Mouse (Mus musculus) bone marrow, adult 2 months (tissue): ENCODE results near the gene Olfr461. TPM values are rescaled to one million over a fixed set of nuclear protein-coding genes. Genes with fewer than 3 reads are reported as not detected.
"Not testable (repeated sequence)": the region's sequence is repeated elsewhere in the genome, so short reads cannot be mapped to it uniquely, and the experiment has no call there.

Source experiments
- H3K27ac ChIP-seq: fragments of 200-500 bp; 2 replicates; pipeline ENCODE4 v1.5.1; 2012; ENCODE audit warnings: low read depth, mild to moderate bottlenecking, control low read depth, inconsistent platforms, low read length; ENCODE audit not compliant: control insufficient read depth, poor library complexity, insufficient read depth
- H3K4me1 ChIP-seq: fragments of 200-500 bp; 2 replicates; pipeline ENCODE4 v1.6.1; 2011; ENCODE audit warnings: low read length; ENCODE audit not compliant: control insufficient read depth, insufficient read depth
- H3K4me3 ChIP-seq: fragments of 200-500 bp; replicated peaks from 2 replicates; pipeline ENCODE3; 2011; ENCODE audit warnings: mild to moderate bottlenecking, low read depth, low read length, control low read depth; ENCODE audit not compliant: control insufficient read depth
- CTCF ChIP-seq: fragments of 200-500 bp; IDR thresholded peaks from 2 replicates; pipeline ENCODE4 v1.5.1; 2011; ENCODE audit warnings: low read length, control low read depth; ENCODE audit not compliant: control insufficient read depth, insufficient read depth
- POLR2A ChIP-seq: fragments of 200-500 bp; IDR thresholded peaks from 2 replicates; pipeline ENCODE4 v1.6.1; 2011; ENCODE audit warnings: low read depth, mild to moderate bottlenecking, control low read depth, low read length, borderline replicate concordance; ENCODE audit not compliant: control insufficient read depth
- WGBS: fragments of 180-500 bp; shearing (Covaris S2); methylation state at CpG from one replicate; pipeline ENCODE4 v1.1.7; 2018; 5-methylcytosine and 5-hydroxymethylcytosine counted together
- polyA plus RNA-seq: library from polyadenylated mRNA; stranded (reverse); fragments of >200 nt; gene quantifications from 2 replicates; pipeline ENCODE4 v1.2.4, GENCODE M21; 2011; ENCODE audit warnings: low replicate concordance; ENCODE audit not compliant: missing spikeins, insufficient read depth, insufficient read length

The Olfr461 gene
- polyA plus RNA-seq: not detected in 2 replicates

GRCm38 (mm10) chr6:40554950-40555349 lies at the start of gene Olfr461:
TSS of gene Olfr461 (minus strand) at chr6:40555050.
- 36% methylated on average over 2 of the region's 2 CpGs for WGBS
- Histone ChIP-seq H3K4me3 (no peak within 1 kb of the TSS), H3K4me1 (no peaks in the 10 kb centered on the region; the same call in 1 of the 2 replicates), H3K27ac (no peak within 1 kb of the TSS)
- TF ChIP-seq CTCF: no peak
- TF ChIP-seq POLR2A: no peak

- not testable (repeated sequence) for H3K4me3 ChIP-seq
- WGBS: 64% methylated on average over 4 of the region's 4 CpGs
Measured at GRCm38 (mm10) chr6:40598546-40598945, 43.7 kb upstream of the Olfr461 start.

GRCm38 (mm10) chr6:40594804-40595550 lies 40.1 kb upstream of the Olfr461 start:
- TF ChIP-seq CTCF: no peak
- no peak for TF ChIP-seq POLR2A
- 4% methylated on average over 3 of the region's 3 CpGs for WGBS

More at GRCm38 (mm10) chr6:40598546-40598945, 43.7 kb upstream of the Olfr461 start:
- H3K27ac ChIP-seq, H3K4me1 ChIP-seq: not testable (repeated sequence)

GRCm38 (mm10) chr6:40588346-40588745 lies 33.5 kb upstream of the Olfr461 start:
- Histone ChIP-seq H3K4me3 (no peak overlapping the region), H3K4me1 (no peaks in the 10 kb centered on the region; the same call in 1 of the 2 replicates), H3K27ac (no peak overlapping the region)
- 47% methylated on average over 2 of the region's 2 CpGs for whole genome bisulfite sequencing
- TF ChIP-seq POLR2A: no peak
- TF ChIP-seq CTCF: no peak

More at GRCm38 (mm10) chr6:40594804-40595550, 40.1 kb upstream of the Olfr461 start:
- no peak overlapping the region for H3K4me3 ChIP-seq
- H3K4me1 ChIP-seq: no peaks in the 10 kb centered on the region; the same call in 1 of the 2 replicates
- peak overlapping the region; percentile 76 for H3K27ac ChIP-seq

- no peak within 1 kb of the TSS for H3K27ac ChIP-seq
- peak within 1 kb of the TSS; percentile 66 for H3K4me3 ChIP-seq
- no peak for TF ChIP-seq POLR2A
- no peak for TF ChIP-seq CTCF
- no peaks in the 10 kb centered on the region; the same call in 1 of the 2 replicates for H3K4me1 ChIP-seq
- 14% methylated on average over 5 of the region's 5 CpGs for WGBS
Measured at GRCm38 (mm10) chr6:40585645-40586044, 30.8 kb upstream of the Olfr461 start, which contains the start of gene Clec5a. TSS of gene Clec5a (minus strand) at chr6:40585821.

GRCm38 (mm10) chr6:40584336-40584735 lies 29.5 kb upstream of the Olfr461 start:
- Histone ChIP-seq H3K27ac (peak overlapping the region; percentile 8; the same call in 1 of the 2 replicates), H3K4me1 (no peaks in the 10 kb centered on the region; the same call in 1 of the 2 replicates), H3K4me3 (peak overlapping the region; percentile 61)
- TF ChIP-seq POLR2A (no peak), CTCF (0 out of 2 replicates have a peak, but pooled peaks have one; percentile 33)
- WGBS: 6% methylated on average over 6 of the region's 6 CpGs

GRCm38 (mm10) chr6:40576305-40576704 lies 21.5 kb upstream of the Olfr461 start:
- no peak overlapping the region for H3K4me3 ChIP-seq
- peaks cover 3% of the 10 kb centered on the region for H3K4me1 ChIP-seq
- WGBS: 9% methylated on average over 1 of the region's 1 CpGs
- no peak overlapping the region for H3K27ac ChIP-seq
- TF ChIP-seq POLR2A (no peak), CTCF (no peak)

- Histone ChIP-seq H3K4me3 (no peak overlapping the region), H3K27ac (peak overlapping the region; percentile 56; the same call in 1 of the 2 replicates), H3K4me1 (peaks cover 3% of the 10 kb centered on the region)
- TF ChIP-seq POLR2A: no peak
- no peak for TF ChIP-seq CTCF
- WGBS: 40% methylated on average over 3 of the region's 3 CpGs
Measured at GRCm38 (mm10) chr6:40573618-40574017, 18.8 kb upstream of the Olfr461 start.
